Mouse (Mus musculus): Measurements from ENCODE around the gene Scml4. TPM values are rescaled to one million over a fixed set of nuclear protein-coding genes. Genes with fewer than 3 reads are reported as not detected.

Gene Scml4
- polyA plus RNA-seq, 1 experiment from 2014 or later = 1.4 TPM

DNA sequence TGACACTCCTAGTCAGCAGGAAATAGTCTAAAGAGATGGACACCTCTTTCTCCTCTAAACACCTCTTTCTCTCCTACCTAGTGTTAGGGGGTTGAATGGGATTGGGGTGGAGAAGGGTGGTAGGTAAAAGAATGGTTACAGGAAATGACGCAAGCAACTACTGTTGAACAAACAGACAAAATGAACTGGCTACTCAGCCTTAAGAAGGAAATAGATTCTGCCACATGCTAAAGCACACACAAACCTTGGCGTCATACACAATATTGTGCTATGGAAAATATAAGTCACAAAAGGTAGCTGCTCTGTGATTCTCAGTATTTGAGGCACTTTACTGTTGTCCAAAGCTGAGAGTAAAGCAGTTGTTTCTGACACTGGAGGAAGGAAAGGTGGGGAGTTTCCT lies 21.4 kb upstream of the Scml4 start:
- Histone ChIP-seq H3K4me2 (ENCODE audit: low read depth, low read length, severe bottlenecking) (no peak overlapping the region), H3K27me3 (ENCODE audit: control insufficient read depth, insufficient read depth, low read length) (no peaks in the 10 kb centered on the region), H3K36me3 (ENCODE audit: control insufficient read depth, insufficient read depth, low read length) (no peaks in the 10 kb centered on the region), H3K9me3 (ENCODE audit: control insufficient read depth, low read length) (no peaks in the 10 kb centered on the region; the same call in 1 of the 2 replicates), H3K27ac (ENCODE audit: low read depth, low read length) (no peak overlapping the region), H3K9ac (ENCODE audit: low read length) (no peak overlapping the region), H3K4me3 (ENCODE audit: low read depth, low read length) (no peak overlapping the region), H3K4me1 (replicated peaks; ENCODE audit: control insufficient read depth, insufficient read depth, low read length) (peaks cover 10% of the 10 kb centered on the region)
- ATAC-seq (replicated peaks; ENCODE audit: low FRiP score) = no peak
- no peak for DNase-seq (ENCODE audit: low spot score)
- WGBS = 98% methylated on average over 2 of the region's 2 CpGs

DNA sequence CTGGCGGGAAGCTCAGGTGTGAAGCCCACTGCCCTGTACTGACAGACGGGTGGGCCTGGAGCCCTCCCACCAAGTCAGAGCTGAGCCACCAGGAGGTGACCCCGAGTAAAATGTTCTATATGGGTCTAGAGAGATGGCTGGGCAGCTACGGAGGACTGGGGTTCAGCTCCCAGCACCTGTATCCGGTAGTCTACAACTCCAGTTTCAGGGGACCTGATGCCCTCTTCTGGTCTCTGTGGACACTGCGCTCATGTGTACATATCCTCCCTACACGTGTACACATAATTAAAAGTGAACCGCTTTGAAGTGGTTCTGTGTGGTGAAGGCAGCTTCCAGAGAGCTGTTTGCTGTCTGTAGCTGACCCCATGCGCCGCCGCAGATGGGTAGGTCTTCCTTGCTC lies 20.1 kb upstream of the Scml4 start:
- no peak overlapping the region for H3K4me3 ChIP-seq (ENCODE audit: low read depth, low read length)
- no peaks in the 10 kb centered on the region; the same call in 1 of the 2 replicates for H3K9me3 ChIP-seq (ENCODE audit: control insufficient read depth, low read length)
- peaks cover 4% of the 10 kb centered on the region for H3K4me1 ChIP-seq (replicated peaks; ENCODE audit: control insufficient read depth, insufficient read depth, low read length)
- WGBS = 97% methylated on average over 11 of the region's 11 CpGs
- no peak overlapping the region for H3K4me2 ChIP-seq (ENCODE audit: low read depth, low read length, severe bottlenecking)
- H3K27ac ChIP-seq (ENCODE audit: low read depth, low read length) = no peak overlapping the region
- ATAC-seq (replicated peaks; ENCODE audit: low FRiP score) = no peak
- no peaks in the 10 kb centered on the region for H3K27me3 ChIP-seq (ENCODE audit: control insufficient read depth, insufficient read depth, low read length)
- H3K9ac ChIP-seq (ENCODE audit: low read length) = no peak overlapping the region
- no peaks in the 10 kb centered on the region for H3K36me3 ChIP-seq (ENCODE audit: control insufficient read depth, insufficient read depth, low read length)
- no peak for DNase-seq (ENCODE audit: low spot score)

DNA sequence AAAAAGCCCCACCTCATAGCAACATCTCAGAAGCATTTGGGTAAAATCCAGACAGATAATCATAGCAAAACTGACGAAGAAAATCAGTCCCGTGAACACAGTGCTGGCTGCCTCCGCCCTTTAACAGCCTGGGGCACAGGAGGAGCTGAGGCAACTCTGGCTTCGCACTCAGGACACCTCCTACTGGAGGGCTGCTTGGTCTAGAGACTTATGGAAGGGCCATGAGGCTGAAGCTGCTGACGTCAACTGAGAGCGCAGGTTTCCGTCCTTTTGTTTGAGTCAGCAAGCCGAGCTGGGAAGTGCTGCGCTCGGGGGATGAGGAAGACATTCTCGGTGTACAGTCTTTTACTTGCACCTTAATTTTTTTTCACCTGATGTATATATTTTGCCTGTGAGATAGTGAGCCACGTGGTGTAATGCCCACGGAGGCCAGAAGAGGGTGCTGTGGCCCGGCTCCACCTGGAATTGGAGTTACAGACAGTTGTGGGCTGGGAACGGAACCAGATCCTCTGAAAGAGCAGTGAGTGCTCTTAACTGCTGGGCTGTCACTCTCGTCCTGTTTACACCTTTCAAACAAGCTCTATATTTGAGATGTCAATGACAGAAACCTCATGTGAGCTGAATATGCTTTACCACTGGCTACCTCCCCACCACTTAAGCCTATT lies 18.5 kb upstream of the Scml4 start:
- peak; percentile 60 for DNase-seq (ENCODE audit: low spot score)
- Histone ChIP-seq H3K27ac (ENCODE audit: low read depth, low read length) (no peak overlapping the region), H3K9ac (ENCODE audit: low read length) (no peak overlapping the region), H3K9me3 (ENCODE audit: control insufficient read depth, low read length) (no peaks in the 10 kb centered on the region; the same call in 1 of the 2 replicates), H3K27me3 (ENCODE audit: control insufficient read depth, insufficient read depth, low read length) (no peaks in the 10 kb centered on the region), H3K4me3 (ENCODE audit: low read depth, low read length) (no peak overlapping the region), H3K4me2 (ENCODE audit: low read depth, low read length, severe bottlenecking) (no peak overlapping the region), H3K36me3 (ENCODE audit: control insufficient read depth, insufficient read depth, low read length) (no peaks in the 10 kb centered on the region), H3K4me1 (replicated peaks; ENCODE audit: control insufficient read depth, insufficient read depth, low read length) (no peaks in the 10 kb centered on the region)
- ATAC-seq (replicated peaks; ENCODE audit: low FRiP score) = no peak
- 63% methylated on average over 16 of the region's 16 CpGs for WGBS

DNA sequence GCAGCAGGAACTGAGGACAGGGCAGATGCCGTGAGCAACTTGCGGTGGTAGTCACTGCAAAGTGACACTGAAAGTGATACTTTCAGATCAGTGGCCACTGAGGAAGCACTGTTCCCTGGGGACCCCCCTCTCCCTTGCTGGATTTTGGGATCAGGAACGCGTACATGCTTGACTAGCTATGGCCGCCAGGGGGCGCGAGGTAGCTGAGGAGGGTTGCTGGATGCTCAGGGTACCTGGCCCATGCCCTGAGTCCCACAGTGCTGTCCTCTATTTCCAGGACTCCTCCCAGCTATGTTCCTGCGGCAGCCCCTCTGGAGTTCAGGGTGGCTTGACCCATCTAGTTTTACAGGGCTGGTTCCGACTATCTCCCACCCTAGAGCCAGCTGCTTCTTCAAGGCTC lies 17.8 kb upstream of the Scml4 start:
- DNase-seq (ENCODE audit: low spot score) (peak; percentile 87), ATAC-seq (replicated peaks; ENCODE audit: low FRiP score) (peak; percentile 70)
- H3K36me3 ChIP-seq (ENCODE audit: control insufficient read depth, insufficient read depth, low read length) = no peaks in the 10 kb centered on the region
- no peak overlapping the region for H3K4me2 ChIP-seq (ENCODE audit: low read depth, low read length, severe bottlenecking)
- no peaks in the 10 kb centered on the region for H3K27me3 ChIP-seq (ENCODE audit: control insufficient read depth, insufficient read depth, low read length)
- H3K9me3 ChIP-seq (ENCODE audit: control insufficient read depth, low read length) = no peaks in the 10 kb centered on the region; the same call in 1 of the 2 replicates
- H3K27ac ChIP-seq (ENCODE audit: low read depth, low read length) = no peak overlapping the region
- H3K4me1 ChIP-seq (replicated peaks; ENCODE audit: control insufficient read depth, insufficient read depth, low read length) = no peaks in the 10 kb centered on the region
- WGBS = 19% methylated on average over 9 of the region's 9 CpGs
- H3K9ac ChIP-seq (ENCODE audit: low read length) = no peak overlapping the region
- H3K4me3 ChIP-seq (ENCODE audit: low read depth, low read length) = no peak overlapping the region

DNA sequence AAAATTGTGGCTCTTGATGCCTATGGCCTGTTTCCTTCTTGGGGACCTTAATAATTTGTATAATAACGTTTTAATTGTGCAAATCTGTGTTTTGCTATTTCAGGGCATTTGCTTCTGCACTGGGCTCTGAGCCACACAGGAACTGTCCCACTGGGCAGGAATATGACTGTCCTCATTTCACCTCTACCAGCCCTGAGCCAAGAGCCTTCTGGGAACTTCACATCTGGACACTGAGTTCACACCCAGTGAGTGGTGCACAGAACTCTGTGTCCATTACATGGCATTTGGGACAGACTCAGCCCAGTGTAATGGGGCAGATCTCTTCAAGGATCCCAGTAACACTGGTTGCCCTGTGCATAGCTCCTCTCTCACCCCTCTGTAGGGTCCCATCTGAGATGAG lies 16.8 kb upstream of the Scml4 start:
- no peak overlapping the region for H3K9ac ChIP-seq (ENCODE audit: low read length)
- WGBS = 82% methylated on average over 1 of the region's 1 CpGs
- H3K9me3 ChIP-seq (ENCODE audit: control insufficient read depth, low read length) = no peaks in the 10 kb centered on the region; the same call in 1 of the 2 replicates
- H3K4me2 ChIP-seq (ENCODE audit: low read depth, low read length, severe bottlenecking) = no peak overlapping the region
- DNase-seq (ENCODE audit: low spot score) = no peak
- H3K4me1 ChIP-seq (replicated peaks; ENCODE audit: control insufficient read depth, insufficient read depth, low read length) = no peaks in the 10 kb centered on the region
- H3K27ac ChIP-seq (ENCODE audit: low read depth, low read length) = no peak overlapping the region
- H3K4me3 ChIP-seq (ENCODE audit: low read depth, low read length) = no peak overlapping the region
- H3K27me3 ChIP-seq (ENCODE audit: control insufficient read depth, insufficient read depth, low read length) = no peaks in the 10 kb centered on the region
- no peak for ATAC-seq (replicated peaks; ENCODE audit: low FRiP score)
- H3K36me3 ChIP-seq (ENCODE audit: control insufficient read depth, insufficient read depth, low read length) = no peaks in the 10 kb centered on the region

DNA sequence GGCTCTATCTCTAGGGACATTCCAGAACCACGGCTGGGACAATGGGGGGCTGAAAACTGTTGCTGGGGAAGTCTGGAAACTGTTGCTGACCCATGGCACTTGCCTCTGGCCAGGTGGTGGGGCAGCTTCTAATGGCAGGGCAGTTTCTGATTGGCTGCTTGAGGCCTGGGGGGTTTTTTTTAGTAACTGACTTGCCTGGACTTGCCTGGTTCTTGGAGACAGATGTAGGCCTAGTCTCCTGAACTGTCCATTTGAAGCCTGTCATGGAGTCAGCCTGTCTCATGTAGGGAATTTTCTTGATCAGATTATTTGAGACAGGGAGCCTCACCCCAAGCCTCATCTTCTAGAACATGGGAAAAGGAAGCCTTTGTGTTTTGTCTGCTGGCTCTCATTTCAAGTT lies 14.7 kb upstream of the Scml4 start:
- H3K4me3 ChIP-seq (ENCODE audit: low read depth, low read length) = no peak overlapping the region
- H3K27ac ChIP-seq (ENCODE audit: low read depth, low read length) = no peak overlapping the region
- H3K4me2 ChIP-seq (ENCODE audit: low read depth, low read length, severe bottlenecking) = no peak overlapping the region
- no peaks in the 10 kb centered on the region for H3K36me3 ChIP-seq (ENCODE audit: control insufficient read depth, insufficient read depth, low read length)
- H3K9ac ChIP-seq (ENCODE audit: low read length) = no peak overlapping the region
- WGBS = 71% methylated on average over 1 of the region's 1 CpGs
- no peaks in the 10 kb centered on the region for H3K4me1 ChIP-seq (replicated peaks; ENCODE audit: control insufficient read depth, insufficient read depth, low read length)
- ATAC-seq (replicated peaks; ENCODE audit: low FRiP score) = no peak
- no peak for DNase-seq (ENCODE audit: low spot score)
- H3K27me3 ChIP-seq (ENCODE audit: control insufficient read depth, insufficient read depth, low read length) = no peaks in the 10 kb centered on the region
- no peaks in the 10 kb centered on the region for H3K9me3 ChIP-seq (ENCODE audit: control insufficient read depth, low read length)

DNA sequence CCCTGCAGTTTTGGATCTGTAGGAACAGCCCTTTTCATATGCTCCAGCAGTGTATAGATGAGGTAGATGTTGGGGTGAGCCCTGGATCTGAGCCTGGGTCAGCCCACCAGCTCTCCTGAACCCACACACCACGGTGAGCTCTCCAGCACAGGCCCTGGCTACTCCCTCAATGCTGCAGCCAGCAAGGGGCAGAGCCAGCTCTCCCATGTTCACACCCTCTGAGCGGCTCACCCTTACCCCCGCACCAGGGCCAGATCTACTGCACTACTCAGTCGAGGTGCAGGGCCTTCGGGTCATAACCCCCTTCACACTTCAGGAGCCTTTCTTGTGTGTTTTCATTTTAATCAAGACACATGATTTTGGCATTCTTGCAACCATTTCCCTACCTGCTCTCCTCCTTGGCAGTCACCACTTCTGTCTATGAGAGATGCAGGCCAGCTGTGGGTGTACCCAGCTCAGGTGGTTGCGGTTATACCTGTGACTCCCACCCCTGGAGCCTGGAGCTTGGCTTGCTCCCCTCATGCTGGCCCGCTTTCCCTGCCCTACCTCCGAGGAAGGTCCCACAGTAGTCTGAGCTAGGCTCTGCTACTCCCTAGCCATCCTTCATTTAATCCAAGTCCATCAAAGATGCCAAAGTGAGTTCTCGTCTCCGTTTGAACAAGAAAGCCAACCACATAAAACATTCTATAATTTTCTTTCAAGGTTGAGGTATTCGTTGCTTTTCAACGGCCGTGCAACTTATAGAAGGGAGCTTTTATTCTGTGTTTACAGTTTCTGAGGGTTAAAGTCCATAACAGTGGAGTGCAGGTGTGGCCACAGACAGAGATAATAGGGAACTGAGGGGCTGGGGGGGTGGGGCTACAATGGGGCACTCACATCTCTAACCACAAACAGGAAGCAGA lies 11.7 kb upstream of the Scml4 start:
- no peak overlapping the region for H3K4me3 ChIP-seq (ENCODE audit: low read depth, low read length)
- ATAC-seq (replicated peaks; ENCODE audit: low FRiP score) (no peak), DNase-seq (ENCODE audit: low spot score) (no peak)
- H3K27ac ChIP-seq (ENCODE audit: low read depth, low read length) = no peak overlapping the region
- no peak overlapping the region for H3K9ac ChIP-seq (ENCODE audit: low read length)
- no peaks in the 10 kb centered on the region for H3K27me3 ChIP-seq (ENCODE audit: control insufficient read depth, insufficient read depth, low read length)
- no peaks in the 10 kb centered on the region for H3K9me3 ChIP-seq (ENCODE audit: control insufficient read depth, low read length)
- H3K4me2 ChIP-seq (ENCODE audit: low read depth, low read length, severe bottlenecking) = no peak overlapping the region
- H3K36me3 ChIP-seq (ENCODE audit: control insufficient read depth, insufficient read depth, low read length) = no peaks in the 10 kb centered on the region
- 90% methylated on average over 13 of the region's 13 CpGs for WGBS
- H3K4me1 ChIP-seq (replicated peaks; ENCODE audit: control insufficient read depth, insufficient read depth, low read length) = no peaks in the 10 kb centered on the region

DNA sequence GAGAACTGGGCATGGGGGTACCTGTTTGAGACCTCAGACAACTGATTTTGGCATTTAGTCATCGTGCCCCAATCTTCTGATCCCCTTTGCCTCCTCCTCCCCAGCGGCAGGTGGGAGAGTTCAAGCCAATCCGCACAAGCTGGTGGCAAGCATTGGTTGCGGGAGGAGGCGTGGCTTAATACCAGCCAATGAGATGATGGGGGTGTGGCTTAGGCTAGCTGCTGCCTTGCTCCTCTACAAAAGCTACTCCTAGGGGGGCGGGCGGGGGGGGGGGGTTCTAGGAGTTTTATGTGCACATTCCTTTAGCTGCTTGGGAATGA lies 11.1 kb upstream of the Scml4 start:
- no peak for ATAC-seq (replicated peaks; ENCODE audit: low FRiP score)
- 83% methylated on average over 7 of the region's 7 CpGs for WGBS

More for the DNA sequence above, 11.1 kb upstream of the Scml4 start:
- H3K36me3 ChIP-seq (ENCODE audit: control insufficient read depth, insufficient read depth, low read length) = no peaks in the 10 kb centered on the region
- H3K4me2 ChIP-seq (ENCODE audit: low read depth, low read length, severe bottlenecking) = no peak overlapping the region
- H3K9ac ChIP-seq (ENCODE audit: low read length) = no peak overlapping the region
- no peaks in the 10 kb centered on the region for H3K27me3 ChIP-seq (ENCODE audit: control insufficient read depth, insufficient read depth, low read length)
- no peaks in the 10 kb centered on the region for H3K4me1 ChIP-seq (replicated peaks; ENCODE audit: control insufficient read depth, insufficient read depth, low read length)
- H3K9me3 ChIP-seq (ENCODE audit: control insufficient read depth, low read length) = no peaks in the 10 kb centered on the region
- no peak overlapping the region for H3K4me3 ChIP-seq (ENCODE audit: low read depth, low read length)
- no peak for DNase-seq (ENCODE audit: low spot score)
- H3K27ac ChIP-seq (ENCODE audit: low read depth, low read length) = no peak overlapping the region

Measured in forebrain, embryonic 11.5 days (tissue).